Mouse (Mus musculus) midbrain, embryonic 11.5 days (tissue): ENCODE results near the gene Scamp1. TPM values are rescaled to one million over a fixed set of nuclear protein-coding genes. Genes with fewer than 3 reads are reported as not detected.
"Not testable (repeated sequence)": the region's sequence is repeated elsewhere in the genome, so short reads cannot be mapped to it uniquely, and the experiment has no call there.

Source experiments
- ATAC-seq: fragments of 200-750 bp; cut with Nextera tagmentation; 2 replicates; pipeline ENCODE4 v1.8.0; 2017; ENCODE audit warnings: moderate TSS enrichment, moderate library complexity; ENCODE audit not compliant: low FRiP score
- DNase-seq: peaks from one replicate; pipeline ENCODE4 v3.0.0; 2015; ENCODE audit warnings: low spot score; ENCODE audit errors: missing footprints
- H3K27ac ChIP-seq: fragments of 300-500 bp; sonication (generic); 2 replicates; pipeline ENCODE4 v1.5.1; 2014; ENCODE audit warnings: low read depth, low read length
- H3K27me3 ChIP-seq: fragments of 300-500 bp; sonication (generic); 2 replicates; pipeline ENCODE4 v1.6.1; 2014; ENCODE audit warnings: mild to moderate bottlenecking, low read length, moderate library complexity, mixed read lengths; ENCODE audit not compliant: control insufficient read depth, insufficient read depth
- H3K36me3 ChIP-seq: fragments of 300-500 bp; sonication (generic); 2 replicates; pipeline ENCODE4 v1.6.1; 2014; ENCODE audit warnings: mild to moderate bottlenecking, low read length, moderate library complexity, mixed read lengths; ENCODE audit not compliant: control insufficient read depth, insufficient read depth
- H3K4me1 ChIP-seq: fragments of 300-500 bp; sonication (generic); 2 replicates; pipeline ENCODE4 v1.6.1; 2014; ENCODE audit warnings: low read length; ENCODE audit not compliant: control insufficient read depth, insufficient read depth
- H3K4me2 ChIP-seq: fragments of 300-500 bp; sonication (generic); 2 replicates; pipeline ENCODE4 v1.6.1; 2014; ENCODE audit warnings: mild to moderate bottlenecking, moderate library complexity
- H3K4me3 ChIP-seq: fragments of 300-500 bp; sonication (generic); 2 replicates; pipeline ENCODE4 v1.5.1; 2014; ENCODE audit warnings: low read depth, low read length
- H3K9ac ChIP-seq: fragments of 300-500 bp; sonication (generic); 2 replicates; pipeline ENCODE4 v1.6.1; 2014; ENCODE audit warnings: low read length
- H3K9me3 ChIP-seq: fragments of 300-500 bp; sonication (generic); 2 replicates; pipeline ENCODE4 v1.6.1; 2016; ENCODE audit warnings: low read length; ENCODE audit not compliant: control insufficient read depth
- WGBS: fragments of 180-500 bp; shearing (Covaris S2); extraction: QIAGEN DNeasy Blood & Tissue Kit; methylation state at CpG from one replicate; pipeline ENCODE4 v1.1.7; 2014; 5-methylcytosine and 5-hydroxymethylcytosine counted together
- polyA plus RNA-seq: library from polyadenylated mRNA; unstranded; fragments of >200 nt; fragmentation: Nextera tagmentation; extraction: Ambion mirVana; gene quantifications from 2 replicates; pipeline ENCODE4 v1.2.1, GENCODE M21; 2014

Gene Scamp1
- polyA plus RNA-seq, result 34.2 and 42.2 TPM in 2 replicates

GRCm38 (mm10) chr13:94285281-94285871 is at the start of gene Scamp1:
Gene Scamp1, minus strand, starts transcription at chr13:94285857.
- DNase-seq (peak; percentile 99), ATAC-seq (peak; percentile 97)
- Histone ChIP-seq H3K27ac (peak within 1 kb of the TSS; percentile 63; the same call in 1 of the 2 replicates), H3K9me3 (no peaks in the 10 kb centered on the region), H3K4me1 (0 out of 2 replicates have a peak, but pooled peaks cover 4% of the 10 kb centered on the region), H3K4me2 (peak within 1 kb of the TSS; percentile 92), H3K9ac (peak within 1 kb of the TSS; percentile 88), H3K36me3 (no peaks in the 10 kb centered on the region), H3K4me3 (peak within 1 kb of the TSS; percentile 94), H3K27me3 (peaks cover 3% of the 10 kb centered on the region; the same call in 1 of the 2 replicates)
- under 1% methylated on average over 62 of the region's 62 CpGs for whole genome bisulfite sequencing

GRCm38 (mm10) chr13:94330392-94330979 is 44.8 kb upstream of the Scamp1 start:
- Histone ChIP-seq H3K9me3 (no peaks in the 10 kb centered on the region), H3K27ac (no peak overlapping the region), H3K4me1 (no peaks in the 10 kb centered on the region), H3K27me3 (no peaks in the 10 kb centered on the region), H3K4me3 (no peak overlapping the region), H3K9ac (no peak overlapping the region), H3K4me2 (no peak overlapping the region), H3K36me3 (no peaks in the 10 kb centered on the region)
- ATAC-seq (no peak), DNase-seq (no peak)
- 84% methylated on average over 3 of the region's 3 CpGs for WGBS

- not testable (repeated sequence) for ATAC-seq, H3K9me3 ChIP-seq, H3K27me3 ChIP-seq, H3K4me3 ChIP-seq, H3K9ac ChIP-seq, H3K36me3 ChIP-seq, DNase-seq, H3K27ac ChIP-seq, H3K4me2 ChIP-seq, H3K4me1 ChIP-seq
- WGBS, result 89% methylated on average over 6 of the region's 6 CpGs
Observed at GRCm38 (mm10) chr13:94329005-94329404, 43.3 kb upstream of the Scamp1 start.

- Histone ChIP-seq H3K4me1 (no peaks in the 10 kb centered on the region), H3K9ac (no peak overlapping the region), H3K27ac (no peak overlapping the region), H3K4me2 (no peak overlapping the region), H3K27me3 (no peaks in the 10 kb centered on the region), H3K36me3 (no peaks in the 10 kb centered on the region), H3K4me3 (no peak overlapping the region), H3K9me3 (no peaks in the 10 kb centered on the region)
- DNase-seq (no peak), ATAC-seq (no peak)
- WGBS, result 69% methylated on average over 3 of the region's 3 CpGs
Observed at GRCm38 (mm10) chr13:94328063-94328462, 42.4 kb upstream of the Scamp1 start.

- Histone ChIP-seq H3K27me3 (no peaks in the 10 kb centered on the region), H3K27ac (no peak overlapping the region), H3K4me1 (0 out of 2 replicates have a peak, but pooled peaks cover 3% of the 10 kb centered on the region), H3K4me2 (no peak overlapping the region), H3K4me3 (no peak overlapping the region), H3K9ac (no peak overlapping the region), H3K9me3 (no peaks in the 10 kb centered on the region), H3K36me3 (no peaks in the 10 kb centered on the region)
- 96% methylated on average over 4 of the region's 4 CpGs for WGBS
- no peak for ATAC-seq
- no peak for DNase-seq
Observed at GRCm38 (mm10) chr13:94322475-94322874, 36.8 kb upstream of the Scamp1 start.

GRCm38 (mm10) chr13:94321094-94321792 is 35.6 kb upstream of the Scamp1 start:
- Histone ChIP-seq H3K9ac (no peak overlapping the region), H3K9me3 (no peaks in the 10 kb centered on the region), H3K27me3 (no peaks in the 10 kb centered on the region), H3K4me2 (no peak overlapping the region), H3K4me1 (peaks cover 7% of the 10 kb centered on the region; the same call in 1 of the 2 replicates), H3K4me3 (no peak overlapping the region), H3K27ac (no peak overlapping the region), H3K36me3 (no peaks in the 10 kb centered on the region)
- DNase-seq (no peak), ATAC-seq (no peak)
- 72% methylated on average over 1 of the region's 1 CpGs for WGBS

- no peak overlapping the region for H3K27ac ChIP-seq
- 53% methylated on average over 10 of the region's 10 CpGs for WGBS
- no peaks in the 10 kb centered on the region for H3K9me3 ChIP-seq
- H3K4me1 ChIP-seq, result peaks cover 7% of the 10 kb centered on the region; the same call in 1 of the 2 replicates
- no peak overlapping the region for H3K4me2 ChIP-seq
- no peak overlapping the region for H3K9ac ChIP-seq
- H3K27me3 ChIP-seq, result no peaks in the 10 kb centered on the region
- H3K36me3 ChIP-seq, result no peaks in the 10 kb centered on the region
- ATAC-seq, result no peak
- DNase-seq, result no peak
- H3K4me3 ChIP-seq, result no peak overlapping the region
Observed at GRCm38 (mm10) chr13:94316975-94317511, 31.4 kb upstream of the Scamp1 start.

GRCm38 (mm10) chr13:94312812-94313211 is 27.2 kb upstream of the Scamp1 start:
- 89% methylated on average over 8 of the region's 8 CpGs for WGBS
- H3K36me3 ChIP-seq, H3K4me1 ChIP-seq, H3K4me3 ChIP-seq, H3K27me3 ChIP-seq, H3K27ac ChIP-seq, DNase-seq, H3K9ac ChIP-seq, H3K4me2 ChIP-seq, ATAC-seq, H3K9me3 ChIP-seq: not testable (repeated sequence)

- WGBS, result 80% methylated on average over 2 of the region's 2 CpGs
- H3K9ac ChIP-seq, result no peak overlapping the region
- H3K4me3 ChIP-seq, result no peak overlapping the region
- ATAC-seq, result no peak
- no peak overlapping the region for H3K4me2 ChIP-seq
- no peak overlapping the region for H3K27ac ChIP-seq
- H3K27me3 ChIP-seq, result no peaks in the 10 kb centered on the region
- peak; percentile 19 for DNase-seq
- peaks cover 7% of the 10 kb centered on the region; the same call in 1 of the 2 replicates for H3K4me1 ChIP-seq
- H3K36me3 ChIP-seq, result no peaks in the 10 kb centered on the region
- no peaks in the 10 kb centered on the region for H3K9me3 ChIP-seq
Observed at GRCm38 (mm10) chr13:94308279-94308678, 22.6 kb upstream of the Scamp1 start.
